Mouse (Mus musculus) testis, adult 2 months (tissue): ENCODE data around the gene Cryzl2.

ENCODE experiments used
- CTCF ChIP-seq: fragments of 200-500 bp; IDR thresholded peaks from 2 replicates; pipeline ENCODE4 v1.5.1; 2012; ENCODE audit warnings: low read depth, mild to moderate bottlenecking, inconsistent platforms, low read length, moderate library complexity; ENCODE audit not compliant: control insufficient read depth, insufficient read depth, insufficient replicate concordance
- POLR2A ChIP-seq: fragments of 200-500 bp; IDR thresholded peaks from 2 replicates; pipeline ENCODE4 v1.6.1; 2012; ENCODE audit warnings: low read depth, mild to moderate bottlenecking, inconsistent platforms, low read length, moderate library complexity; ENCODE audit not compliant: control insufficient read depth

DNA sequence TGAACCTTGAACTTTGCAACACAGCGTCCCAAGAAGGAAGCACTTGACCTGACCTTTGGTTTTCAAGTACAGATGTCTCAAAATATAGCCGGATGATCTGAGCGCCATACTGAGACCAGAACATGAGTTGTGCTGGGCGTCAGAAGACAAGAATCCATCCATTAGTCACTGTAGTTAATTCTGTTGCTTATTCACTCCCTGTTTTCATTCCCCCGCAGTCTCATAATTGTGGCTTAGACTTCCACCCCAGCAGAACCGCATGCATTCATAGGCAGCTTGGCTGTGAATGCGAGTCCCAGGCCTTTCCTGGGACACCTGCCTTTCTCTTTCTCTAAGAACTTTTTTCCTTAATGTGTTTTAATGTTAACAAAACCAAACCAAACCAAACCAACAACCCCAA is 14.3 kb downstream of the Cryzl2 start:
- TF ChIP-seq POLR2A = no peak
- TF ChIP-seq CTCF = no peak
